Mouse (Mus musculus) liver, embryonic 14.5 days (tissue): ENCODE measurements at regions not wholly inside any gene's neighbourhood (a gene's known extent, or its start where the extent isn't known, plus 50 kb on each side); places are given as distances from the start of the nearest gene placed in this dataset.
A peak's percentile ranks its signal among the peaks of the same experiment; 100 is the strongest.

Experiments used
- ATAC-seq: fragments of 200-750 bp; cut with Nextera tagmentation; 2 replicates; pipeline ENCODE4 v1.8.0; 2017; ENCODE audit warnings: moderate number of reproducible peaks, mild to moderate bottlenecking, moderate library complexity; ENCODE audit not compliant: insufficient read depth
- DNase-seq, 3 experiments: peaks; one replicate each; pipeline ENCODE4 v3.0.0-alpha.2; 2012 to 2013; ENCODE audit warnings: low read depth in 3 of 3, low spot score in 3 of 3
- H3K27ac ChIP-seq: fragments of 300-500 bp; sonication (generic); 2 replicates; pipeline ENCODE4 v1.5.1; 2014; ENCODE audit warnings: moderate library complexity, mild to moderate bottlenecking, control low read depth, inconsistent platforms
- H3K27me3 ChIP-seq: fragments of 300-500 bp; sonication (generic); 2 replicates; pipeline ENCODE4 v1.6.1; 2014; ENCODE audit warnings: mild to moderate bottlenecking, low read length, moderate library complexity; ENCODE audit not compliant: control insufficient read depth, insufficient read depth
- H3K36me3 ChIP-seq: fragments of 300-500 bp; sonication (generic); replicated peaks from 2 replicates; pipeline ENCODE4 v1.6.1; 2014; ENCODE audit warnings: low read depth; ENCODE audit not compliant: control insufficient read depth, insufficient read depth
- H3K4me1 ChIP-seq, 2 experiments: fragments of 200-500 bp in 1 of 2; fragments of 300-500 bp in 1 of 2; sonication (generic) in 1 of 2; replicated peaks; 2 replicates each; pipeline ENCODE4 v1.6.1; 2012 to 2014; ENCODE audit warnings: antibody characterized with exemption in 1 of 2, inconsistent platforms in 1 of 2, low read length in 1 of 2; ENCODE audit not compliant: control insufficient read depth in 2 of 2, insufficient read depth in 2 of 2
- H3K4me2 ChIP-seq: fragments of 300-500 bp; sonication (generic); 2 replicates; pipeline ENCODE4 v1.6.1; 2014; ENCODE audit warnings: low read depth, mild to moderate bottlenecking, control low read depth, moderate library complexity
- H3K4me3 ChIP-seq, 2 experiments: fragments of 200-500 bp in 1 of 2; fragments of 300-500 bp in 1 of 2; sonication (generic) in 1 of 2; 2 replicates each; pipeline ENCODE4 v1.5.1; 2012 to 2014; ENCODE audit warnings: low read depth in 2 of 2, low read length in 2 of 2, mild to moderate bottlenecking in 2 of 2, control low read depth in 1 of 2, inconsistent platforms in 1 of 2, moderate library complexity in 1 of 2; ENCODE audit not compliant: insufficient read depth in 1 of 2
- H3K9ac ChIP-seq: fragments of 300-500 bp; sonication (generic); replicated peaks from 2 replicates; pipeline ENCODE4 v1.6.1; 2014; ENCODE audit warnings: mild to moderate bottlenecking, control low read depth, moderate library complexity
- H3K9me3 ChIP-seq: fragments of 300-500 bp; sonication (generic); 2 replicates; pipeline ENCODE4 v1.6.1; 2016; ENCODE audit warnings: low read length, mixed read lengths; ENCODE audit not compliant: control insufficient read depth
- CTCF ChIP-seq: IDR thresholded peaks from 2 replicates; pipeline ENCODE4 v1.5.1; 2016; ENCODE audit warnings: antibody characterized with exemption, low read depth, control low read depth
- EP300 ChIP-seq: IDR thresholded peaks from 2 replicates; pipeline ENCODE4 v1.6.1; 2016; ENCODE audit warnings: antibody characterized with exemption, low read depth
- WGBS: fragments of 180-500 bp; shearing (Covaris S2); extraction: QIAGEN DNeasy Blood & Tissue Kit; methylation state at CpG from one replicate; pipeline ENCODE4 v1.1.7; 2014; ENCODE audit not compliant: insufficient replicate concordance; 5-methylcytosine and 5-hydroxymethylcytosine counted together

- no peaks in the 10 kb centered on the region for H3K4me1 ChIP-seq
- H3K36me3 ChIP-seq: no peaks in the 10 kb centered on the region
- no peak for TF ChIP-seq EP300
- 0 out of 2 replicates have a peak, but pooled peaks have one; percentile 12 for TF ChIP-seq CTCF
- H3K9ac ChIP-seq: no peak overlapping the region
- H3K4me3 ChIP-seq: no peak overlapping the region
- H3K4me2 ChIP-seq: no peak overlapping the region
- 50% methylated on average over 1 of the region's 1 CpGs for WGBS
- ATAC-seq (no peak), DNase-seq (no peak)
- H3K27me3 ChIP-seq: no peaks in the 10 kb centered on the region
- no peaks in the 10 kb centered on the region for H3K9me3 ChIP-seq
- no peak overlapping the region for H3K27ac ChIP-seq
Observed at GRCm38 (mm10) chr9:85439664-85440063, 112.5 kb upstream of the Tent5a start.

DNA sequence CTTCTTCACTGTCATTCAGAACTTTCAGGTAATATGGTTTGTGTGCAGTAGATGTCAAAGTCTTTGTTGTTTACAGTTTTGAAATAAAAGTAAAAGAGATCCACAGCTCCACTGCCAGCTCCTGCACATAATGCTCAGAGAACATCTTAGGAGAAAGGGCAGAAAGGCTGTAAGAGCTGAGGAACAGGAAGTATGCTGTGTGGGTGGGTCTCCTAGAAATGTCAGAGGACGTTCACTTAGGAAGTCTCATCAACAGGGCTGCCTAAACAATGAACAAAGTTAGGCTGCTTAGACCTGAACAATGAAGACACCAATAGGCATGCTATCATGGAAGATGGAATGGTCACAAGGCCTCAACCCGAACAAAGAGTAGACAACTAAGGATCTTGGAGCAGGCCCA is 105.1 kb upstream of the Tent5a start:
- H3K4me1 ChIP-seq: no peaks in the 10 kb centered on the region
- ATAC-seq (no peak), DNase-seq (no peak)
- no peak overlapping the region for H3K4me2 ChIP-seq
- no peaks in the 10 kb centered on the region for H3K36me3 ChIP-seq
- H3K27me3 ChIP-seq: no peaks in the 10 kb centered on the region
- no peak overlapping the region for H3K27ac ChIP-seq
- TF ChIP-seq CTCF: no peak
- no peaks in the 10 kb centered on the region for H3K9me3 ChIP-seq
- H3K9ac ChIP-seq: no peak overlapping the region
- no peak overlapping the region for H3K4me3 ChIP-seq
- 30% methylated on average over 2 of the region's 2 CpGs for WGBS

GRCm38 (mm10) chr9:85426809-85427208 is 99.7 kb upstream of the Tent5a start:
- whole genome bisulfite sequencing: 24% methylated on average over 4 of the region's 4 CpGs
- H3K9ac ChIP-seq: no peak overlapping the region
- H3K27ac ChIP-seq: no peak overlapping the region
- no peak overlapping the region for H3K4me3 ChIP-seq
- H3K36me3 ChIP-seq: no peaks in the 10 kb centered on the region
- DNase-seq (no peak), ATAC-seq (no peak)
- TF ChIP-seq CTCF (no peak), EP300 (no peak)
- H3K27me3 ChIP-seq: no peaks in the 10 kb centered on the region
- no peaks in the 10 kb centered on the region for H3K4me1 ChIP-seq
- H3K9me3 ChIP-seq: no peaks in the 10 kb centered on the region
- no peak overlapping the region for H3K4me2 ChIP-seq

- no peak overlapping the region for H3K4me2 ChIP-seq
- H3K9ac ChIP-seq: no peak overlapping the region
- no peak overlapping the region for H3K4me3 ChIP-seq
- 72% methylated on average over 2 of the region's 2 CpGs for WGBS
- no peaks in the 10 kb centered on the region for H3K36me3 ChIP-seq
- H3K27ac ChIP-seq: no peak overlapping the region
- TF ChIP-seq EP300: no peak
- TF ChIP-seq CTCF: no peak
- no peaks in the 10 kb centered on the region for H3K27me3 ChIP-seq
- H3K4me1 ChIP-seq: no peaks in the 10 kb centered on the region
- H3K9me3 ChIP-seq: no peaks in the 10 kb centered on the region
- ATAC-seq: no peak
- DNase-seq: no peak
Observed at GRCm38 (mm10) chr9:85423908-85424307, 96.8 kb upstream of the Tent5a start.

GRCm38 (mm10) chr9:85414391-85414790 is 87.2 kb upstream of the Tent5a start:
- H3K9ac ChIP-seq: no peak overlapping the region
- no peak for ATAC-seq
- H3K4me1 ChIP-seq: no peaks in the 10 kb centered on the region; a peak in 1 of 4 replicates
- H3K36me3 ChIP-seq: no peaks in the 10 kb centered on the region
- 31% methylated on average over 1 of the region's 1 CpGs for WGBS
- H3K9me3 ChIP-seq: no peaks in the 10 kb centered on the region
- H3K4me3 ChIP-seq: no peak overlapping the region
- H3K27me3 ChIP-seq: no peaks in the 10 kb centered on the region
- H3K4me2 ChIP-seq: no peak overlapping the region
- no peak overlapping the region for H3K27ac ChIP-seq
- DNase-seq: no peak
- TF ChIP-seq EP300 (no peak), CTCF (no peak)

DNA sequence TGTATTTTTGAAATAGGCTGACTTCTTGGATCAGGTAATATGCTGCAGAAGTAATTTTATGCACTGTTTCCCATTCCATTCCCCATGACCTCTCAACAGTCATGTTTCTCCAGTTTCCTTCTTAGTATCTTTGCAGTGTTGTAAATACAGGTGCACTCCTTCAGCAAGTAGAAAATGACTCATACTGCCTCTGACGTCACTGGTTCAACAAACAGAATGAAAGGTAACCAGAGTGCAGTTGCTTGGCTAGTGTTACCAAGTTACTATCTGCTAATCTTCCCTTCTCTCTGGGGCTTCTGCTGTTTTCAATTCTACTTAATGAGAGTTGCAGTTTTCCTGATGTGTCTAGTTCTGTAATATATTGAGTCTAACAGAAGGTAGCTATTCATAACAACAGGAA is 86.7 kb upstream of the Tent5a start:
- H3K27ac ChIP-seq: no peak overlapping the region
- no peak overlapping the region for H3K9ac ChIP-seq
- H3K4me3 ChIP-seq: no peak overlapping the region
- H3K9me3 ChIP-seq: no peaks in the 10 kb centered on the region
- ATAC-seq: no peak
- TF ChIP-seq CTCF: no peak
- TF ChIP-seq EP300: no peak
- no peak overlapping the region for H3K4me2 ChIP-seq
- 8% methylated on average over 1 of the region's 1 CpGs for WGBS
- no peaks in the 10 kb centered on the region for H3K36me3 ChIP-seq
- no peaks in the 10 kb centered on the region; a peak in 1 of 4 replicates for H3K4me1 ChIP-seq
- no peak for DNase-seq
- H3K27me3 ChIP-seq: no peaks in the 10 kb centered on the region
